ENCODE assay signal across 12 mouse cellular contexts in the genomic region with DNA sequence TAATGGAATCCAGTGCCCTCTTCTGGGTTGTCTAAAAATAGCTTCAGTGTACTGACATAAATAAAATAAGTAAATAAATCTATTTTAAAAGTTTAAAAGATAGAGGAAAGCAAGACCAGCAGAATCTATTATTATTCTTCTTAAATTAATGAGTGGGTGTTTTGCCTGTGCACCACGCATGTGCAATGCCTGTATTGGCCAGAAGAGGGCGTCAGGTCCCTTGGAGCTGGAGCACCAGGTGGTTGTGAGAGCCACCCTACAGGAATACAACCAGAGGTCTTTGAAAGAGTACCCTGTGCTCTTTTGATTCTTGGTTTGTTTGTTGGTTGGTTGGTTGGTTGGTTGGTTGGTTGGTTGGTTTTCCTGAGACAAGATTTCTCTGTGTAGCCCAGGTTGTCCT. TPM values are rescaled to one million over a fixed set of nuclear protein-coding genes. Genes with fewer than 3 reads are reported as not detected.
DNase-seq lines count a peak whose midpoint lies in the region; ATAC-seq lines count a peak whose summit lies in the region.
"Had no signal": no experiment of that assay in that cellular context is flagged by ENCODE, and none has a peak within 500 bp of the region (broad histone marks: within the 10 kb centered on the region; RNA-seq: fewer than 3 reads in every experiment).

No protein-coding gene starts in this region.

- peak; percentile 32 for DNase-seq in embryonic facial prominence, embryonic 11.5 days (ENCODE audit: low spot score)
- no peak for DNase-seq in embryonic facial prominence, embryonic 10.5 days (ENCODE audit: low spot score)
- peak; percentile 40 for DNase-seq in right cerebral cortex, postnatal 14 days
- DNase-seq in right cerebral cortex, postnatal 4 days = no peak
- peak; percentile 77 for DNase-seq in induced T-regulatory cell, adult 2 months (ENCODE audit: low read depth)
- DNase-seq in thymus, postnatal 14 days = peak; percentile 55
- DNase-seq in gastrocnemius, postnatal 36 days = no peak
- DNase-seq in urinary bladder, postnatal 4 days (ENCODE audit: low spot score in 2 of 2) = no peak

- H3K4me2 ChIP-seq in embryonic facial prominence, embryonic 11.5 days (ENCODE audit: low read depth, low read length) = no peak overlapping the region
- H3K4me2 ChIP-seq: stomach, embryonic 15.5 days had no signal

- no peak overlapping the region for H3K4me3 ChIP-seq in embryonic facial prominence, embryonic 11.5 days (ENCODE audit: low read depth, low read length)
- H3K4me3 ChIP-seq in embryonic facial prominence, embryonic 10.5 days = no peak overlapping the region
- H3K4me3 ChIP-seq: erythroblast, embryonic 14.5 days; stomach, embryonic 15.5 days had no signal

- 29% methylated on average over 2 of the region's 2 CpGs for WGBS in embryonic facial prominence, embryonic 11.5 days
- 26% methylated on average over 2 of the region's 2 CpGs for WGBS in embryonic facial prominence, embryonic 10.5 days

- no peaks in the 10 kb centered on the region for H3K4me1 ChIP-seq in embryonic facial prominence, embryonic 11.5 days (ENCODE audit: control insufficient read depth, insufficient read depth, low read length)
- no peaks in the 10 kb centered on the region for H3K4me1 ChIP-seq in embryonic facial prominence, embryonic 10.5 days
- H3K4me1 ChIP-seq: stomach, embryonic 15.5 days had no signal

- no peaks in the 10 kb centered on the region; the same call in 1 of the 2 replicates for H3K36me3 ChIP-seq in embryonic facial prominence, embryonic 11.5 days (replicated peaks; ENCODE audit: control insufficient read depth, insufficient read depth, low read depth, low read length)
- peaks cover 83% of the 10 kb centered on the region for H3K36me3 ChIP-seq in embryonic facial prominence, embryonic 10.5 days (replicated peaks)

- no peak for ATAC-seq in embryonic facial prominence, embryonic 11.5 days (replicated peaks; ENCODE audit: insufficient number of reproducible peaks, low FRiP score, low TSS enrichment, low read depth)
- ATAC-seq: inflammation-experienced regulatory T-cells, adult 6 months had no signal

- H3K9ac ChIP-seq in embryonic facial prominence, embryonic 11.5 days (replicated peaks; ENCODE audit: low read length) = no peak overlapping the region
- H3K9ac ChIP-seq: stomach, embryonic 15.5 days had no signal

- no peaks in the 10 kb centered on the region for H3K27me3 ChIP-seq in embryonic facial prominence, embryonic 11.5 days (ENCODE audit: control insufficient read depth, insufficient read depth, low read length)
- no peaks in the 10 kb centered on the region for H3K27me3 ChIP-seq in embryonic facial prominence, embryonic 10.5 days (replicated peaks; ENCODE audit: low read depth, poor library complexity, severe bottlenecking)
- H3K27me3 ChIP-seq: stomach, embryonic 15.5 days had no signal

- no peak overlapping the region for H3K27ac ChIP-seq in embryonic facial prominence, embryonic 11.5 days (replicated peaks; ENCODE audit: low read depth, low read length)
- H3K27ac ChIP-seq in embryonic facial prominence, embryonic 10.5 days (replicated peaks) = no peak overlapping the region
- H3K27ac ChIP-seq: macrophage; stomach, embryonic 15.5 days had no signal

- no peaks in the 10 kb centered on the region for H3K9me3 ChIP-seq in embryonic facial prominence, embryonic 11.5 days (replicated peaks; ENCODE audit: control insufficient read depth, low read length)
- peaks cover 10% of the 10 kb centered on the region; the same call in 1 of the 2 replicates for H3K9me3 ChIP-seq in embryonic facial prominence, embryonic 10.5 days
- H3K9me3 ChIP-seq: stomach, embryonic 15.5 days had no signal

- intact Hi-C loops in gastrocnemius, postnatal 36 days (cut with DNase I) = no loop called here

RNA-seq across cellular contexts. Expression of a gene that starts 14.4 kb away (rescaled TPM):
- polyA plus RNA-seq in embryonic facial prominence, embryonic 11.5 days (2014; fragmentation: Nextera tagmentation; extraction: Ambion mirVana) = 1.4 and 1.8 TPM in 2 replicates
- polyA plus RNA-seq in embryonic facial prominence, embryonic 10.5 days (2016; fragmentation: Nextera tagmentation; extraction: Ambion mirVana) = 1.7 and 2.0 TPM in 2 replicates
- total RNA-seq in gastrocnemius, postnatal 36 days (2021) = 1 to 10 TPM; 2.2 to 2.6 TPM
- polyA plus RNA-seq: erythroblast, embryonic 14.5 days had no signal

RNA-seq across cellular contexts. Expression of a gene that starts 21.8 kb away (rescaled TPM):
- polyA plus RNA-seq in embryonic facial prominence, embryonic 11.5 days (2014; fragmentation: Nextera tagmentation; extraction: Ambion mirVana) = 2.1 and 2.3 TPM in 2 replicates
- polyA plus RNA-seq in embryonic facial prominence, embryonic 10.5 days (2016; fragmentation: Nextera tagmentation; extraction: Ambion mirVana) = 5.2 and 6.2 TPM in 2 replicates
- total RNA-seq in gastrocnemius, postnatal 36 days (2021) = 1 to 10 TPM; 9.6 to 10.0 TPM

RNA-seq across cellular contexts. Expression of a gene that starts 30.1 kb away (rescaled TPM):
- polyA plus RNA-seq in embryonic facial prominence, embryonic 11.5 days (2014; fragmentation: Nextera tagmentation; extraction: Ambion mirVana) = 39.5 and 45.5 TPM in 2 replicates
- 46.4 and 49.4 TPM in 2 replicates for polyA plus RNA-seq in embryonic facial prominence, embryonic 10.5 days (2016; fragmentation: Nextera tagmentation; extraction: Ambion mirVana)
- 10 to 100 TPM; 36.9 to 39.9 TPM for total RNA-seq in gastrocnemius, postnatal 36 days (2021)

RNA-seq across cellular contexts. Expression of a gene that starts 32.1 kb away (rescaled TPM):
- 0.15 and 0.77 TPM in 2 replicates for polyA plus RNA-seq in embryonic facial prominence, embryonic 11.5 days (2014; fragmentation: Nextera tagmentation; extraction: Ambion mirVana)
- polyA plus RNA-seq in embryonic facial prominence, embryonic 10.5 days (2016; fragmentation: Nextera tagmentation; extraction: Ambion mirVana) = 1.4 and 1.6 TPM in 2 replicates
- not detected for total RNA-seq in gastrocnemius, postnatal 36 days (2021)
- polyA plus RNA-seq: erythroblast, embryonic 14.5 days; inflammation-experienced regulatory T-cells, adult 6 months; macrophage had no signal

RNA-seq across cellular contexts. Expression of a gene that starts 48.5 kb away (rescaled TPM):
- 157 and 171 TPM in 2 replicates for polyA plus RNA-seq in embryonic facial prominence, embryonic 11.5 days (2014; fragmentation: Nextera tagmentation; extraction: Ambion mirVana)
- 178 and 189 TPM in 2 replicates for polyA plus RNA-seq in embryonic facial prominence, embryonic 10.5 days (2016; fragmentation: Nextera tagmentation; extraction: Ambion mirVana)
- 10 to 100 TPM; 47.3 to 49.9 TPM for total RNA-seq in gastrocnemius, postnatal 36 days (2021)

Comparison
In these comparisons a context has a peak if more than half of its experiments do, and no peak if none do; other contexts are left out.
1. DNase-seq: peak in embryonic facial prominence, embryonic 11.5 days (single experiment), right cerebral cortex, postnatal 14 days (single experiment), induced T-regulatory cell, adult 2 months (single experiment) and thymus, postnatal 14 days (single experiment); none in embryonic facial prominence, embryonic 10.5 days (single experiment), right cerebral cortex, postnatal 4 days (single experiment), gastrocnemius, postnatal 36 days (0 of 2) and urinary bladder, postnatal 4 days (0 of 2).